Mouse (Mus musculus) CD4-positive naive resting alpha-beta T cell, adult 57 days (primary cell): ENCODE data around the gene Cdc123. TPM values are rescaled to one million over a fixed set of nuclear protein-coding genes. Genes with fewer than 3 reads are reported as not detected.

Experiments used
- total RNA-seq: library from RNA; stranded (reverse); gene quantifications from one replicate; pipeline ENCODE4 v1.2.4, GENCODE M21; 2023

Cdc123 gene
- total RNA-seq = 86.3 TPM

DNA sequence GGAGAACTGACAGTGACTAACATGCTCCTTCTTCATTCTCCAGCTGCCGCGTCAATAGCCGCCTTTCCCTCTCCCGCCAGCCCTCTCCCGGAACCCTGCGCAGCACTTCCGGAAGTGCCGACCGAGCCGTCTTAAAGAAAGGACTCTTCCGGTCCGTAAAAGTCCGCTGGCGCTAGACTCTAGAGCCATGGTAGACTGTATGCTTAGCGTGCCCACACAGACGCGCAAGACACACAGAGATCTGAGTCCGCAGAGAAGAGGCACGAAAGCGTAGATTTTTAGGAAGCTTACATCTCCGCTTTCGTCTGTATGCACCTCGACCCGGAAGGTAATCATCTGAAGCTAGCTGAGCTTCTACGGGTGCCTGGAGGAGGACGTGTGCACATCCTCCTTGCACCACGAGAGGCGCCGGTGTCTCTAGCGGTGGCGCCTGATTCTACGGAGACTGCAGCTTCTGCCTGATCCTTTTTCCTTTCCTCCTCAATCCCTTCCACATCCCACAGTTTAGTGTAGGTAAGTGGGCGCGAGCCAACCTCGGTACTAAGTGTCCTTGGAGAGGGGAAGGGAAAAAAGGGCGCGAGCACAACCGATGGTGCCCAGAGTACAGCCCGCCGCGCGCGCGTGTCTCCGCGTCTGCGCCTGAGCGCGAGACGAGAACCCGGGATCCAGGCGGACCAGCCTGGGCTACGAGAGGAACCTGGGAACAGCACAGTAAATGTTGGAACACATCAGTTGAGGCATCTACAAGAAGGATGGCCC, at the start of gene Cdc123, which contains the start of gene Nudt5:
Gene Cdc123 (minus strand): TSS at position 292 of the 759 bp plus-strand sequence.
Gene Nudt5 (plus strand): TSS at position 147 of the 759 bp plus-strand sequence.

DNA sequence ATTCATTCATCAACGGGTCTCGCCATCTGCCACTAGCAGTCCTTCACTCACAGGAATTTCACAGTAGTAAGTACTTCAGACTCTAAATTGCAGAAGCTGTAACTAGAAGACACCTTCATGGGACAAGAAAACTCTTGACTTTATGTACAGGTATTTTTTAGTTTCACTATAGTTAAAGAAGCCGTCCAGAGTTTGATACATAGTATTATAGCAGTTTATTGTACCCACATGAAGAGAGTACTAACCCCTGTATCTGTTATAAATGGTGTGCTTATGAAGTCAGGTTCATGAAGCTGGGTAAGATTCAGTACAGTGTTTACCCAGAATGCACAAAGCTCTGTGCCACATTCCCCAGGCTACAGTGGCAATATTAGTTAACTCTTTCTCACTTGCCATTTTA, 17.9 kb upstream of the Cdc123 start, which contains the start of gene Gm13199:
Gene Gm13199 (minus strand): TSS at position 101 of the 400 bp plus-strand sequence.

Other genes with a start within 250 kb of the Cdc123 start
- gene Camk1d, start 130.6 kb downstream of the Cdc123 start, total RNA-seq = 59.2 TPM
- gene Nudt5, start 145 bp downstream of the Cdc123 start, total RNA-seq = 19.8 TPM
- 3.1 TPM for gene Gm13199, start 17.8 kb upstream of the Cdc123 start, total RNA-seq
- 32.1 TPM for gene Sec61a2, start 50.3 kb upstream of the Cdc123 start, total RNA-seq
- not detected for gene Dhtkd1, start 97.6 kb upstream of the Cdc123 start, total RNA-seq
- 56.0 TPM for gene Upf2, start 106.3 kb upstream of the Cdc123 start, total RNA-seq